Mouse (Mus musculus): ENCODE data around the gene Tmod4. TPM values are rescaled to one million over a fixed set of nuclear protein-coding genes. Genes with fewer than 3 reads are reported as not detected.

Gene Tmod4
- total and polyA plus RNA-seq, 3 experiments, result 0.47 to 0.81 TPM; not detected in 1

GRCm38 (mm10) chr3:95100854-95101253 lies 23.4 kb upstream of the Tmod4 start:
- in situ Hi-C loops (cut with MboI; ENCODE audit: low pct_ligation_motif_present, low pct_unique_long_range_greater_than_20kb, low sequenced_read_pairs) (no loop called here), dilution Hi-C loops (cut with MboI; ENCODE audit: extremely low pct_ligation_motif_present, extremely low pct_unique_long_range_greater_than_20kb, low sequenced_read_pairs) (no loop called here)
- no peaks in the 10 kb centered on the region for H3K27me3 ChIP-seq (replicated peaks)
- peaks cover 66% of the 10 kb centered on the region for H3K79me2 ChIP-seq (replicated peaks; ENCODE audit: control insufficient read depth, extremely low read depth, insufficient read depth, poor library complexity, severe bottlenecking)
- peaks cover 3 to 23% of the 10 kb centered on the region in 2 experiments; a peak in 3 of 4 replicates for H3K4me1 ChIP-seq (ENCODE audit: control insufficient read depth in 1 of 2, insufficient read depth in 2 of 2)
- H3K36me3 ChIP-seq (replicated peaks in 1 of 2; ENCODE audit: control insufficient read depth in 1 of 2, insufficient read depth in 1 of 2, low read length in 1 of 2), result peaks cover 4 to 63% of the 10 kb centered on the region in 2 experiments
- H3K4me3 ChIP-seq (replicated peaks in 1 of 3; ENCODE audit: low read depth in 2 of 3, low read length in 2 of 3, poor library complexity in 1 of 3), result no peak overlapping the region
- no peaks in the 10 kb centered on the region for H3K9me3 ChIP-seq (replicated peaks; ENCODE audit: low read length)
- no peak overlapping the region for H3K9ac ChIP-seq (ENCODE audit: insufficient read depth, low read depth)
- H3K27ac ChIP-seq (ENCODE audit: insufficient read depth, low read depth), result no peak overlapping the region
- TF ChIP-seq MAZ (IDR thresholded peaks at IDR 0.05; ENCODE audit: low read depth, low read length), result no peak
- no peak for TF ChIP-seq E2F4 (IDR thresholded peaks at IDR 0.05; ENCODE audit: insufficient replicate concordance, low read depth, low read length)
- no peak for TF ChIP-seq PAX5 (IDR thresholded peaks at IDR 0.05; ENCODE audit: low read length)
- no peak for TF ChIP-seq SIN3A (IDR thresholded peaks at IDR 0.05; ENCODE audit: low read length)
- no peak for TF ChIP-seq IRF4 (IDR thresholded peaks at IDR 0.05; ENCODE audit: low read depth, low read length)
- no peak for TF ChIP-seq ZC3H11A (IDR thresholded peaks at IDR 0.05; ENCODE audit: low read depth, low read length)
- no peak for TF ChIP-seq RCOR1 (conservative IDR thresholded peaks at IDR 0.05; ENCODE audit: low read depth, low read length)
- TF ChIP-seq CHD2 (IDR thresholded peaks at IDR 0.05; ENCODE audit: low read length), result no peak
- no peak for TF ChIP-seq TBP (conservative IDR thresholded peaks at IDR 0.05; ENCODE audit: low read depth, low read length)
- no peak for TF ChIP-seq EP300 (IDR thresholded peaks at IDR 0.05; ENCODE audit: low read length)
- TF ChIP-seq MYC (IDR thresholded peaks at IDR 0.05; ENCODE audit: low read depth, low read length), result no peak
- no peak for TF ChIP-seq ELF1 (IDR thresholded peaks at IDR 0.05; ENCODE audit: low read depth, low read length)
- TF ChIP-seq ZNF384 (IDR thresholded peaks at IDR 0.05; ENCODE audit: low read depth, low read length), result no peak
- TF ChIP-seq ZKSCAN1 (IDR thresholded peaks at IDR 0.05; ENCODE audit: borderline replicate concordance, low read depth, low read length), result no peak
- no peak for TF ChIP-seq USF2 (conservative IDR thresholded peaks at IDR 0.05; ENCODE audit: low read depth, low read length)
- no peak for TF ChIP-seq JUN (IDR thresholded peaks at IDR 0.05; ENCODE audit: insufficient read depth, low read depth, low read length)
- TF ChIP-seq JUND (conservative IDR thresholded peaks at IDR 0.05; ENCODE audit: low read depth, low read length), result no peak
- no peak for TF ChIP-seq TCF12 (IDR thresholded peaks at IDR 0.05; ENCODE audit: low read depth, low read length)
- no peak for DNase-seq (ENCODE audit: extremely low read depth)
- no peak overlapping the region for H3K4me2 ChIP-seq (ENCODE audit: insufficient read depth, low read depth, poor library complexity, severe bottlenecking)

GRCm38 (mm10) chr3:95105121-95105520 lies 19.2 kb upstream of the Tmod4 start:
- TF ChIP-seq TBP (conservative IDR thresholded peaks at IDR 0.05; ENCODE audit: low read depth, low read length) (no peak), USF1 (IDR thresholded peaks at IDR 0.05; ENCODE audit: low read depth, low read length) (no peak), NRF1 (IDR thresholded peaks at IDR 0.05; ENCODE audit: low read depth, low read length) (no peak), KAT2A (IDR thresholded peaks at IDR 0.05; ENCODE audit: insufficient replicate concordance, low read length) (no peak), CHD1 (IDR thresholded peaks at IDR 0.05; ENCODE audit: low read depth, low read length) (no peak), ZC3H11A (IDR thresholded peaks at IDR 0.05; ENCODE audit: low read depth, low read length) (no peak), SIN3A (IDR thresholded peaks at IDR 0.05; ENCODE audit: low read length) (no peak), BHLHE40 (IDR thresholded peaks at IDR 0.05; ENCODE audit: low read depth, low read length) (no peak), PAX5 (IDR thresholded peaks at IDR 0.05; ENCODE audit: low read length) (no peak), IRF4 (IDR thresholded peaks at IDR 0.05; ENCODE audit: low read depth, low read length) (no peak), POLR2AphosphoS2 (IDR thresholded peaks at IDR 0.05; ENCODE audit: low read depth, low read length) (no peak), CHD2 (IDR thresholded peaks at IDR 0.05; ENCODE audit: low read length) (no peak), JUN (IDR thresholded peaks at IDR 0.05; ENCODE audit: insufficient read depth, low read depth, low read length) (no peak), MAZ (IDR thresholded peaks at IDR 0.05; ENCODE audit: low read depth, low read length) (no peak), MYC (IDR thresholded peaks at IDR 0.05; ENCODE audit: low read depth, low read length) (no peak), HCFC1 (IDR thresholded peaks at IDR 0.05; ENCODE audit: low read depth, low read length) (no peak)
- Histone ChIP-seq H3K27ac (ENCODE audit: insufficient read depth, low read depth) (no peak overlapping the region), H3K4me3 (replicated peaks in 1 of 3; ENCODE audit: low read depth in 2 of 3, low read length in 2 of 3, poor library complexity in 1 of 3) (peak overlapping the region; percentile 55 to 97 (median 64)), H3K79me2 (replicated peaks; ENCODE audit: control insufficient read depth, extremely low read depth, insufficient read depth, poor library complexity, severe bottlenecking) (peaks cover 54% of the 10 kb centered on the region), H3K4me2 (ENCODE audit: insufficient read depth, low read depth, poor library complexity, severe bottlenecking) (peak overlapping the region; percentile 100), H3K9ac (ENCODE audit: insufficient read depth, low read depth) (peak overlapping the region; percentile 85), H3K4me1 (ENCODE audit: control insufficient read depth in 1 of 2, insufficient read depth in 2 of 2) (peaks cover 3 to 21% of the 10 kb centered on the region in 2 experiments; a peak in 3 of 4 replicates), H3K9me3 (replicated peaks; ENCODE audit: low read length) (no peaks in the 10 kb centered on the region), H3K36me3 (replicated peaks in 1 of 2; ENCODE audit: control insufficient read depth in 1 of 2, insufficient read depth in 1 of 2, low read length in 1 of 2) (peaks cover 0 to 27% of the 10 kb centered on the region in 2 experiments), H3K27me3 (replicated peaks) (no peaks in the 10 kb centered on the region)
- no peak for DNase-seq (ENCODE audit: extremely low read depth)
- dilution Hi-C loops (cut with MboI; ENCODE audit: extremely low pct_ligation_motif_present, extremely low pct_unique_long_range_greater_than_20kb, low sequenced_read_pairs), result no loop called here
- in situ Hi-C loops (cut with MboI; ENCODE audit: low pct_ligation_motif_present, low pct_unique_long_range_greater_than_20kb, low sequenced_read_pairs), result no loop called here
